Mouse (Mus musculus): ENCODE measurements around the gene Fgfr2. TPM values are rescaled to one million over a fixed set of nuclear protein-coding genes. Genes with fewer than 3 reads are reported as not detected.
A peak's percentile ranks its signal among the peaks of the same experiment; 100 is the strongest.

Fgfr2 gene
- total RNA-seq, 2 experiments from 2014 or later = 35.8 to 40.8 TPM

DNA sequence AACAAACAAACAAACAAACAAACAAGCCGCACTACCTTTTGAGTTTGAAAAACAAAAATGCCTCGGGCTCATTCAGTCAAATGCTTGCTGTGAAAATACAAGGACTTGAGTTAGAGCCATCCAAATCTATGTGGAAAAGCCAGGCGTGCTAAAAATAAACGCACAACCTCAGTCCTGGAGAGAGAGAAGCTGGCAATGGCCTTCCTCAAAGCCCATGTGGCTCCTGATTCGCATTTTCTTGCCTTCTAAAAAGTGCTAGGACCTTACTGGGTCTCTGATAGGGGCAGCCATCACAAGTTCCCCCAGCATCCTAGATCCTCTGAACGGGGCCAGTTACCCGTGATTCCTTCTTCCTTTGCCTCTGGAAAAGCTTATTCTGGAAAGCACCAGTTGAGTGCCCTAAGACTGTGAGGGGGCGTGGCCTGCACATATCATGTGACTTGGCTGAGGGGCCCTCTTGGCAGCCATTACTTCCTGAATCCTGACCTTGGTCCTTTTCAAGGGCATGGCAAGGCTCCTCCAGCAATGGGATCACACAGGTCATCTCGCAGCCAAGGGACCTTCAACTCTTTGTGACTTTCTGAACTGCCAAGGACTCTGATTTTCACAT is 226.8 kb downstream of the Fgfr2 start:
- no peak for DNase-seq
- intact Hi-C loops (cut with DNase I) = no loop called here

DNA sequence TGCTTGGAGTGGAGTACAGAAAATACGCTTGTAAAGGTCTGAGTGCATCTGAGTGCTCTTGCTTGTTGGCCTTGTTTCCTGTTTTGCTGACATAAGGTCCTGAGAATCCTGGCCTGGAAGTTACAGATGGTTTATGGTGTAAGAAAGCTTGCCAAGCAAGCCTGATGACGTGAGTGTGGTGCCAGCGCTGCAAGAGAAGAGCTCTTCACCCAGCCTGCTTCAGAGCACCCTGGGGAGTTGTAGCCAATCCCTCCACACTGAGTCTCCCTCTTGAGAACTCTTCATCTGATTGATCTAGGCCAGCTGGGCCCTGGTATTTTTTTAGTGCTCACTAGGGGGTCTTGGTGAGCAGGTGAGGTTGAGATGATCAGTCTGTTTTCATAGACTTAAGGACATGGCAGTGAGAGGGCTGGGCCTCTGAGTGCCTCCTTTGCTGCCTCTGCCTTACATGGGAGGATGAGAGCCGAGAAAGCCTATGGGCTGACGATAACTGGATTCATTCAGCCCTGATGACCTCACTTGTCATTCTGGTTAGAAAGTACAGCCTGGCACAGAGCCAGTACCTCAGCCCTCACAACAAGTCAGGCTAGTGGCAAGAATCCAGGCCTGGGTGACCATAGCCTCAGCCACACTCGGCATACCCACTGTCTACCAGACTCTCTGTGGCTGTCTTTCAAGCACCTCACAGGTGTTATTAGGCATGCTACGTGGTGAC is 228.2 kb downstream of the Fgfr2 start:
- peak; percentile 56 for DNase-seq
- intact Hi-C loops (cut with DNase I) = no loop called here

- intact Hi-C loops (cut with DNase I) = no loop called here
- DNase-seq = no peak
These were observed 229.8 kb downstream of the Fgfr2 start for GRCm38 (mm10) chr7:132893336-132893735.

- DNase-seq = no peak
- intact Hi-C loops (cut with DNase I) = no loop called here
These were observed 230.3 kb downstream of the Fgfr2 start for GRCm38 (mm10) chr7:132892806-132893205.

GRCm38 (mm10) chr7:132892311-132892661 is 230.9 kb downstream of the Fgfr2 start:
- intact Hi-C loops (cut with DNase I) = no loop called here
- DNase-seq = peak; percentile 49

DNA sequence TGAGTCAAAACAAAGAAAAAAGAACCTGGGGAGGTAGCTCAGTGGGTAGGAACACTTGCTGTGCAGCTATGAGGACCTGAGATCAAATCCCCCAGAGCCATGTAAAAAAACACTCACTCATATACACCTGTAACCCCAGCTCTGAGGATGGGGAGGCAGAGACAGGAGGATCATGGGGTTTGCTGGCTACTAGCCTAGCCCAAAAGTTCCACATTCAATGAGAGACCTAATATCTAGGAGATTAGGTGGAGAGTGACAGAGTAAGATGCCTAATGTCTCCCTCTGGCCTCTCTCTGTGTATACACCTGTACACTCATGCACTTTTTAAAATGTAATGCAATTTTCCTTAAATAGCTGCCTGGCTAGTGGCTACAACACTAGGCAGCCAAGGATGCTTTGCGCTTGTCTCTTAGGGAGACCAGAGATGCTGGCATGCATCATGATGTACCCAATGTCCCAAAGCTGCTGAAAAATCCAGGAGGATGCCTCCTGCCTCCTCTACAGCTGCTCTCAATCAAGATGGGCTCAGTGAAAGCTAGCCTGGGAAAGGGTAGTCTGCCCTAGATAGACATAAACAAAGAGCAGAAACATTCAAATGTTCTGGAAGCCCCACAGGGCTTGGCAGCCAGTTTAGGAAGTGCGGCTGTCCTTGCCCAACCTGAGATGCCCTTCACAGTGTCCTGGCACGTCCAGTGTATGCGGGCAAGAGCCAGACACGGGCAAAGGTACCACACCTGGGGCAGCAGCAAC is 231.4 kb downstream of the Fgfr2 start:
- DNase-seq = peak; percentile 38
- intact Hi-C loops (cut with DNase I) = no loop called here

DNA sequence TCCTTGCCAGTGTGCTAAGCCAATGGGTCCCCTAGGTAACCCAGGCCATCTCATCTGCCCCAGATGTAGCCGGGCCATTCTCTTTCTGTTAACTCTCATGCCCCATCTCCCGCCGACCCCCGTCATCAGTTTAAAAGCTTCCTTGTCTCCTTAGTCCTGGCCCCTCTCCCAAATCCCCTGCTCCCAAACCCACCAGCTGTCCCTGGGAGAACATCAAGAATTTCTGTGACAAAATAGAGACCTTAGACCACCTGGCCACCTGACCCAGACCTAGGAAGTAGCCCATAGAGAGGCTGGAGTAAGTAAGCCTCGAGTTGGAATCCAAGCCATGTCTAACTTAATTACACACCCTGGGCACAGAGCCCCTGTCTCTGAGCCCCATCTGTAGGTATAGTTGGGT is 232.9 kb downstream of the Fgfr2 start:
- no peak for DNase-seq
- intact Hi-C loops (cut with DNase I) = no loop called here

DNA sequence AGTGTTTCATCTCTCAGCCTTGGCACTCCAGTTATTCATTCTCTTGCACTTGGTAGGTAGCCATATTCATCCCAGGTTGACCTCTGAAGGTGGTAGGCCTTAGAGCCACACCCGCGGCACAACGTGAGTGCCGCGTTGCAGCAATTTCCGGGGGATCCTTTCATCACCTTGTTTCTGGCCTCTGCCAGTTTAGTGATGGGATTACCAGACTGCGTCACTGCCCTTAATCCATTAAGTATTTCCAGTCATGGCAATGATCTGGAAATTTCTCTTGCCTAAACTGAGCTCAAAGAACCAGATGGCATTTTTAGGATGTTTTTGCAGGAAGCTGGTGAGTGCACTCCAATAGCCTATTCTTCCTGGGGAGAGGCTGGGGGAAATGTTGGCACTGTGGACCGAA is 233.5 kb downstream of the Fgfr2 start:
- intact Hi-C loops (cut with DNase I) = no loop called here
- DNase-seq = no peak

GRCm38 (mm10) chr7:132888518-132889249 is 234.5 kb downstream of the Fgfr2 start:
- intact Hi-C loops (cut with DNase I) = no loop called here
- DNase-seq = no peak

- intact Hi-C loops (cut with DNase I) = no loop called here
- DNase-seq = no peak
These were observed 235.1 kb downstream of the Fgfr2 start for GRCm38 (mm10) chr7:132888052-132888451.

- intact Hi-C loops (cut with DNase I) = no loop called here
These were observed 235.9 kb downstream of the Fgfr2 start for GRCm38 (mm10) chr7:132887019-132887804.

DNA sequence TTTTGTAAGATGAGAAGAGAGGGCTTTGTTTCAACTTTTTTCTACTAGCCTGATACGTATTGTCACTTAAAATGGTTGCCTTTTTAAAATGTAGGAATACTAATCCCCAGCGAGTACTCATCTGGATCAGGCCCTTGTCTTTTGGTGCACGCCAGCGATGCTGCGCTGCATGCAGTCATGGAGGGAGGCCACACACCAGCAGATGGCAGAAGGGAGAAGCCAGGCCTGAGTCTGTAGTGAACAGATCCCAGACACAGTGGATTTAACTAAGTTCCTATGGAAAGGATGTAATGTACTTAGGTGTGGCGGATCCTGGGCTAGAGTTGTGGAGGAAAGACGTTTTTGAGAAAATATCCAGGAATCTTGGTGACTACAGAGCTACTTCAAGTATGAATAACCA is 239.1 kb downstream of the Fgfr2 start:
- DNase-seq = no peak
- intact Hi-C loops (cut with DNase I) = no loop called here

More at GRCm38 (mm10) chr7:132887019-132887804, 235.9 kb downstream of the Fgfr2 start:
- DNase-seq = no peak

- intact Hi-C loops (cut with DNase I) = no loop called here
- DNase-seq = no peak
These were observed 240.8 kb downstream of the Fgfr2 start for GRCm38 (mm10) chr7:132882343-132882742.

DNA sequence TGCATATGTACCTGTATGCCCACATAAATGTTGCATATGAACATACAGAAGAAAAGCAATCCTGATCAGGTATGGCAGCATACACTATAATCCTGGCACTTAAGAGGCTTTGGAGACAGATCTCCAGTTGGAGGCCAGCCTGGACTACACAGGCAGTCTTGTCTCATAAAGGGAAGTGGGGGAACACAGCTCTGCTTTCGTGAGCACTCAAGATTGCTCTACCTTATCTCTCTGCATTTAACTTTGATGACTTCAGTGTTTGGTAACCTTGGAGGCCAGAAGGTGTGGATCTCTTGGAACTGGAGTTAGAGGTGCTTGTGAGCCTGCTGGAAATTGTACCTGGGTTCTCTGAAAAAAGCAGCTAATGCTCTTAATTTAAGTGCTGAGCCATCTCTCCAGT is 242.9 kb downstream of the Fgfr2 start:
- intact Hi-C loops (cut with DNase I) = no loop called here
- DNase-seq = no peak

- DNase-seq = no peak
- intact Hi-C loops (cut with DNase I) = loop anchor here (10.0 kb wide), 2 partner anchors 109 to 769 kb away; no protein-coding TSS in a partner anchor
These were observed 247.6 kb downstream of the Fgfr2 start for GRCm38 (mm10) chr7:132875391-132876086.

GRCm38 (mm10) chr7:132873043-132873442 is 250.1 kb downstream of the Fgfr2 start:
- intact Hi-C loops (cut with DNase I) = loop anchor here (10.0 kb wide), 2 partner anchors 112 to 772 kb away; no protein-coding TSS in a partner anchor
- no peak for DNase-seq

GRCm38 (mm10) chr7:132866316-132866715 is 256.8 kb downstream of the Fgfr2 start:
- intact Hi-C loops (cut with DNase I) = no loop called here
- no peak for DNase-seq

GRCm38 (mm10) chr7:132859042-132859958 is 263.9 kb downstream of the Fgfr2 start, which contains the start of gene Abraxas2:
Gene Abraxas2, plus strand, starts transcription at chr7:132859225.
- intact Hi-C loops (cut with DNase I) = no loop called here
- peak; percentile 91 for DNase-seq

Measured in left cerebral cortex, postnatal 4 days (tissue).